Mouse (Mus musculus): Measurements from ENCODE around the gene Jakmip3.

DNA sequence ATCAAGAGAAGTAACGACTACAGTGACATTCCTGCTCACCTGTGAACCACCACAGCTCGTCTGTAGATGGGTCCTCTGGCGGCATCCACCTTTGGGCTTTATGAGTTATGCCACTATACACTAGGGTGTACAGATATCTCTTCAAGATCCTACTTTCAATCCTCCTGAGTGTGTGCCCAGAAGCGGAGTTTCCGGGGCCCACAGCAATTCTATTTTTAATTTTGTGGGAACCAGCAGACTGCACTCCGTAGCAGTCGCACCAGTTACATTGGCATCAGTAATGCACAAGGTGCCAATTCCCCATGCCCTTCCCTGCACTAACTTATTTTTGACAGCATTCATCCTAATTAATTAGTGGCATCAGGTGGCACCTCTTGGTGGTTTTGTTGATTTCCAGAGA, 37.0 kb downstream of the Jakmip3 start:
- TF ChIP-seq POLR2A (IDR thresholded peaks at IDR 0.05; ENCODE audit: low read depth, low read length) (no peak), CTCF (IDR thresholded peaks at IDR 0.05; ENCODE audit: extremely low read depth, insufficient read length, insufficient replicate concordance, low read depth, low read length) (no peak)
